Mouse (Mus musculus) olfactory bulb, adult 2 months (tissue): Measurements from ENCODE around the gene 9430007A20Rik.

Experiments used
- CTCF ChIP-seq: fragments of 200-500 bp; IDR thresholded peaks from 2 replicates; pipeline ENCODE4 v1.5.1; 2012; ENCODE audit warnings: low read depth, mild to moderate bottlenecking, low read length, moderate library complexity; ENCODE audit not compliant: insufficient read depth
- POLR2A ChIP-seq: fragments of 200-500 bp; IDR thresholded peaks from 2 replicates; pipeline ENCODE4 v1.6.1; 2012; ENCODE audit warnings: mild to moderate bottlenecking, low read depth, low read length, moderate library complexity; ENCODE audit not compliant: insufficient read depth

GRCm38 (mm10) chr4:144561205-144561604 is 41.6 kb downstream of the 9430007A20Rik start:
- TF ChIP-seq CTCF (no peak), POLR2A (no peak)
